Mouse (Mus musculus): ENCODE data around the gene Catsper3. TPM values are rescaled to one million over a fixed set of nuclear protein-coding genes. Genes with fewer than 3 reads are reported as not detected.
A peak's percentile ranks its signal among the peaks of the same experiment; 100 is the strongest.

Catsper3 gene
- polyA plus RNA-seq, 1 experiment = 0.51 TPM

- no peak overlapping the region for H3K27ac ChIP-seq (ENCODE audit: insufficient read depth, low read length)
- no peak for TF ChIP-seq POLR2A (IDR thresholded peaks at IDR 0.05; ENCODE audit: borderline replicate concordance, insufficient read depth, low read length)
- peak; percentile 15; the same call in 1 of the 2 replicates for TF ChIP-seq CTCF (IDR thresholded peaks at IDR 0.05; ENCODE audit: borderline replicate concordance, insufficient read depth, low read depth, low read length)
- H3K27me3 ChIP-seq (ENCODE audit: control insufficient read depth, insufficient read depth, low read length) = no peaks in the 10 kb centered on the region; the same call in 1 of the 2 replicates
- H3K4me3 ChIP-seq (replicated peaks; ENCODE audit: insufficient read depth, low read depth, low read length) = no peak overlapping the region
- no peak for DNase-seq
- H3K4me1 ChIP-seq (ENCODE audit: control insufficient read depth, insufficient read depth, low read length) = no peaks in the 10 kb centered on the region
- 96% methylated on average over 1 of the region's 1 CpGs for WGBS
Observed at GRCm38 (mm10) chr13:55843700-55844099, 59.3 kb downstream of the Catsper3 start.

- Histone ChIP-seq H3K4me3 (replicated peaks; ENCODE audit: insufficient read depth, low read depth, low read length) (no peak overlapping the region), H3K4me1 (ENCODE audit: control insufficient read depth, insufficient read depth, low read length) (no peaks in the 10 kb centered on the region), H3K27me3 (ENCODE audit: control insufficient read depth, insufficient read depth, low read length) (no peaks in the 10 kb centered on the region; the same call in 1 of the 2 replicates), H3K27ac (ENCODE audit: insufficient read depth, low read length) (no peak overlapping the region)
- WGBS = 50% methylated on average over 10 of the region's 10 CpGs
- TF ChIP-seq POLR2A (IDR thresholded peaks at IDR 0.05; ENCODE audit: borderline replicate concordance, insufficient read depth, low read length) (no peak), CTCF (IDR thresholded peaks at IDR 0.05; ENCODE audit: borderline replicate concordance, insufficient read depth, low read depth, low read length) (no peak)
- DNase-seq = no peak
Observed at GRCm38 (mm10) chr13:55847805-55848204, 63.4 kb downstream of the Catsper3 start.

- H3K4me3 ChIP-seq (replicated peaks; ENCODE audit: insufficient read depth, low read depth, low read length) = no peak overlapping the region
- DNase-seq = no peak
- H3K4me1 ChIP-seq (ENCODE audit: control insufficient read depth, insufficient read depth, low read length) = no peaks in the 10 kb centered on the region
- WGBS = 77% methylated on average over 13 of the region's 13 CpGs
- no peak for TF ChIP-seq CTCF (IDR thresholded peaks at IDR 0.05; ENCODE audit: borderline replicate concordance, insufficient read depth, low read depth, low read length)
- TF ChIP-seq POLR2A (IDR thresholded peaks at IDR 0.05; ENCODE audit: borderline replicate concordance, insufficient read depth, low read length) = no peak
- H3K27ac ChIP-seq (ENCODE audit: insufficient read depth, low read length) = no peak overlapping the region
- H3K27me3 ChIP-seq (ENCODE audit: control insufficient read depth, insufficient read depth, low read length) = no peaks in the 10 kb centered on the region; the same call in 1 of the 2 replicates
Observed at GRCm38 (mm10) chr13:55848604-55849190, 64.3 kb downstream of the Catsper3 start.

GRCm38 (mm10) chr13:55850726-55851125, 66.4 kb downstream of the Catsper3 start:
- no peak for DNase-seq
- 19% methylated on average over 5 of the region's 5 CpGs for WGBS
- no peaks in the 10 kb centered on the region for H3K4me1 ChIP-seq (ENCODE audit: control insufficient read depth, insufficient read depth, low read length)
- H3K27me3 ChIP-seq (ENCODE audit: control insufficient read depth, insufficient read depth, low read length) = no peaks in the 10 kb centered on the region; the same call in 1 of the 2 replicates
- no peak overlapping the region for H3K4me3 ChIP-seq (replicated peaks; ENCODE audit: insufficient read depth, low read depth, low read length)
- no peak overlapping the region for H3K27ac ChIP-seq (ENCODE audit: insufficient read depth, low read length)
- TF ChIP-seq CTCF (IDR thresholded peaks at IDR 0.05; ENCODE audit: borderline replicate concordance, insufficient read depth, low read depth, low read length) = no peak
- no peak for TF ChIP-seq POLR2A (IDR thresholded peaks at IDR 0.05; ENCODE audit: borderline replicate concordance, insufficient read depth, low read length)

GRCm38 (mm10) chr13:55852205-55852604, 67.8 kb downstream of the Catsper3 start:
- TF ChIP-seq CTCF (IDR thresholded peaks at IDR 0.05; ENCODE audit: borderline replicate concordance, insufficient read depth, low read depth, low read length) = no peak
- TF ChIP-seq POLR2A (IDR thresholded peaks at IDR 0.05; ENCODE audit: borderline replicate concordance, insufficient read depth, low read length) = no peak
- WGBS = 70% methylated on average over 3 of the region's 3 CpGs
- DNase-seq = no peak
- Histone ChIP-seq H3K27ac (ENCODE audit: insufficient read depth, low read length) (no peak overlapping the region), H3K27me3 (ENCODE audit: control insufficient read depth, insufficient read depth, low read length) (no peaks in the 10 kb centered on the region; the same call in 1 of the 2 replicates), H3K4me1 (ENCODE audit: control insufficient read depth, insufficient read depth, low read length) (no peaks in the 10 kb centered on the region), H3K4me3 (replicated peaks; ENCODE audit: insufficient read depth, low read depth, low read length) (no peak overlapping the region)

- TF ChIP-seq POLR2A (IDR thresholded peaks at IDR 0.05; ENCODE audit: borderline replicate concordance, insufficient read depth, low read length) = no peak
- no peak for TF ChIP-seq CTCF (IDR thresholded peaks at IDR 0.05; ENCODE audit: borderline replicate concordance, insufficient read depth, low read depth, low read length)
- DNase-seq = no peak
- 61% methylated on average over 7 of the region's 7 CpGs for WGBS
- Histone ChIP-seq H3K4me1 (ENCODE audit: control insufficient read depth, insufficient read depth, low read length) (no peaks in the 10 kb centered on the region), H3K27ac (ENCODE audit: insufficient read depth, low read length) (no peak overlapping the region), H3K27me3 (ENCODE audit: control insufficient read depth, insufficient read depth, low read length) (no peaks in the 10 kb centered on the region), H3K4me3 (replicated peaks; ENCODE audit: insufficient read depth, low read depth, low read length) (no peak overlapping the region)
Observed at GRCm38 (mm10) chr13:55855793-55856192, 71.4 kb downstream of the Catsper3 start.

GRCm38 (mm10) chr13:55858463-55858862, 74.1 kb downstream of the Catsper3 start:
- TF ChIP-seq POLR2A (IDR thresholded peaks at IDR 0.05; ENCODE audit: borderline replicate concordance, insufficient read depth, low read length) (no peak), CTCF (IDR thresholded peaks at IDR 0.05; ENCODE audit: borderline replicate concordance, insufficient read depth, low read depth, low read length) (no peak)
- no peak for DNase-seq
- Histone ChIP-seq H3K4me3 (replicated peaks; ENCODE audit: insufficient read depth, low read depth, low read length) (no peak overlapping the region), H3K27me3 (ENCODE audit: control insufficient read depth, insufficient read depth, low read length) (no peaks in the 10 kb centered on the region), H3K4me1 (ENCODE audit: control insufficient read depth, insufficient read depth, low read length) (no peaks in the 10 kb centered on the region), H3K27ac (ENCODE audit: insufficient read depth, low read length) (no peak overlapping the region)
- 88% methylated on average over 5 of the region's 5 CpGs for WGBS

Other genes with a start within 250 kb of the Catsper3 start
- gene Ddx41, start 247.9 kb upstream of the Catsper3 start, polyA plus RNA-seq (2012; rRNA removed) = 66.3 and 70.3 TPM in 2 replicates
- 127 and 128 TPM in 2 replicates for gene Fam193b, start 213.4 kb upstream of the Catsper3 start, polyA plus RNA-seq (2012; rRNA removed)
- gene Tmed9, start 210.8 kb upstream of the Catsper3 start, polyA plus RNA-seq (2012; rRNA removed) = 107 and 113 TPM in 2 replicates
- 27.9 and 32.0 TPM in 2 replicates for gene B4galt7, start 184.7 kb upstream of the Catsper3 start, polyA plus RNA-seq (2012; rRNA removed)
- 63.9 and 64.3 TPM in 2 replicates for gene Caml, start 161.6 kb upstream of the Catsper3 start, polyA plus RNA-seq (2012; rRNA removed)
- 55.3 and 58.6 TPM in 2 replicates for gene Ddx46, start 149.5 kb upstream of the Catsper3 start, polyA plus RNA-seq (2012; rRNA removed)
- 63.4 and 72.9 TPM in 2 replicates for gene B230219D22Rik, start 91.4 kb upstream of the Catsper3 start, polyA plus RNA-seq (2012; rRNA removed)
- gene Txndc15, start 69.9 kb upstream of the Catsper3 start, polyA plus RNA-seq (2012; rRNA removed) = 74.3 and 74.9 TPM in 2 replicates
- 38.0 and 40.0 TPM in 2 replicates for gene Pcbd2, start 57.2 kb upstream of the Catsper3 start, polyA plus RNA-seq (2012; rRNA removed)
- 0.03 and 0.05 TPM in 2 replicates for gene Pitx1, start 51.6 kb downstream of the Catsper3 start, polyA plus RNA-seq (2012; rRNA removed)